Mouse (Mus musculus) olfactory bulb, adult 2 months (tissue): ENCODE data around the gene Lgi1.

ENCODE experiments used
- CTCF ChIP-seq: fragments of 200-500 bp; IDR thresholded peaks from 2 replicates; pipeline ENCODE4 v1.5.1; 2012; ENCODE audit warnings: low read depth, mild to moderate bottlenecking, low read length, moderate library complexity; ENCODE audit not compliant: insufficient read depth
- POLR2A ChIP-seq: fragments of 200-500 bp; IDR thresholded peaks from 2 replicates; pipeline ENCODE4 v1.6.1; 2012; ENCODE audit warnings: mild to moderate bottlenecking, low read depth, low read length, moderate library complexity; ENCODE audit not compliant: insufficient read depth

DNA sequence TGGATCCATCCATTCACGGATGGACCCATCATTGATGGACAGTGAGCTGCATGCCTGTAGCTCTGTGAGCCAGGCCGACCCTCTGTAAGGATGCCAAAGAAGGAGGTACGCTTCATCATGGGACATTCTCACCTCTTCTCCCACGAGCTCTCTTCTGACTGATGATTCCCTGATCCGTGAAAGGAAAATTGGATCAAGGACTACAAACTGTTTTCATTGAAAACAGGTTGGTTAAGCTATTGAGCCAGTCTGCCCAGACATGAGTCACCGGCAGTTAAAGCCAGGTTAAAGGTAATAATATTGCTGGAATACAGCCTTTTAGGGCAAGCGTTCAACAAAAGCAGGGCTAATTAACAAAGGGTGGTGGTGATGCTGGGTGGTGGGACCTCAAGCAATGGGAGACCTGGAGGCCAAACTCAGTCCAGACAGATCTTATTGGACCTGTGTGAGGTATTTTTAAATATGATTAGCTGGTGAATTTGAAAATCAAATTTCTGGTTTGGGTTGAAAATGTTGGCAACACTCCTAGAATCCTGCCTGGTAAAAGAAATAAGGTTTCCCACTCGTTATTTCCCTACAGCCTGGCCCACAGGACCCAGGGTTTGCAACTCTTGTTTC, 92.0 kb downstream of the Lgi1 start:
- no peak for TF ChIP-seq CTCF
- TF ChIP-seq POLR2A: no peak
